Mouse (Mus musculus): ENCODE measurements around the gene Atp2b2.

DNA sequence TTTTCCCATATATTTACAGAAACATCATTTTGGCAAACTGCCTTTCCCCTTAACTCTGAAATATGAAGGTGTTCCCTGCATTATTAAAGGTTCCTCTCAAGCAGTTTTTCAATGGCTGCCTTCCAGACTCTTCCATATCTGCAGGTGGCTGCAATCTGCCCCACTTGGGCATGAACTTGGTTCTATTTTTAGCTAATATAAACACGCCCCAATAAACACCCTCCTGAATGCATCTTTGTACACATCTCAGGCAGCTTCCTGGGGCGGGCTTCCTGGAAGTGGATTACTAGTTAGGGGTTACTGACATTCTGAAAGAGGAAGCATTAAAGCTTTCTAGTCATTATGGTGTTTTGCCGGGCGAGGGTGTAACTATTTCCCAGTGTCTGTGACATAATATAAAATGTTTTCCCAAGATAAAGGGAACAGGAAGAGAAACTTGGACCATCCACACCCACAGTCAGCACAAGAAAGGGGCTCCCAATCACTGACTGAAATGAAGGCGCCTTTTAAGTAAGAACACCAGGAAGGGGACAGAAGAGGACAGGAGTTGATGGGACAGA, 64.2 kb downstream of the Atp2b2 start:
- TF ChIP-seq CTCF (IDR thresholded peaks at IDR 0.05; ENCODE audit: insufficient read depth, low read length) (no peak), POLR2A (IDR thresholded peaks at IDR 0.05; ENCODE audit: borderline replicate concordance, extremely low read depth, low read depth, low read length) (no peak)

Data from lung, adult 2 months (tissue).